Mouse (Mus musculus) kidney, embryonic 16.5 days (tissue): ENCODE results near the gene Phf21a. TPM values are rescaled to one million over a fixed set of nuclear protein-coding genes. Genes with fewer than 3 reads are reported as not detected.

Experiments used
- ATAC-seq: fragments of 200-750 bp; cut with Nextera tagmentation; 2 replicates; pipeline ENCODE4 v1.8.0; 2017; ENCODE audit warnings: moderate TSS enrichment; ENCODE audit not compliant: low FRiP score, low TSS enrichment
- H3K27ac ChIP-seq: fragments of 300-500 bp; sonication (generic); 2 replicates; pipeline ENCODE4 v1.5.1; 2014; ENCODE audit warnings: low read length
- H3K27me3 ChIP-seq: fragments of 300-500 bp; sonication (generic); 2 replicates; pipeline ENCODE4 v1.6.1; 2014; ENCODE audit warnings: low read length, control low read depth, mixed read lengths; ENCODE audit not compliant: insufficient read depth
- H3K36me3 ChIP-seq: fragments of 300-500 bp; sonication (generic); 2 replicates; pipeline ENCODE4 v1.6.1; 2014; ENCODE audit warnings: low read length, control low read depth, mixed read lengths; ENCODE audit not compliant: insufficient read depth
- H3K4me1 ChIP-seq: fragments of 300-500 bp; sonication (generic); 2 replicates; pipeline ENCODE4 v1.6.1; 2014; ENCODE audit warnings: low read length, control low read depth, mixed read lengths; ENCODE audit not compliant: insufficient read depth
- H3K4me2 ChIP-seq: fragments of 300-500 bp; sonication (generic); replicated peaks from 2 replicates; pipeline ENCODE4 v1.6.1; 2014; ENCODE audit warnings: low read depth, low read length
- H3K4me3 ChIP-seq: fragments of 300-500 bp; sonication (generic); 2 replicates; pipeline ENCODE4 v1.5.1; 2014; ENCODE audit warnings: mild to moderate bottlenecking, low read length
- H3K9ac ChIP-seq: fragments of 300-500 bp; sonication (generic); replicated peaks from 2 replicates; pipeline ENCODE4 v1.6.1; 2014; ENCODE audit warnings: low read length
- H3K9me3 ChIP-seq: fragments of 300-500 bp; sonication (generic); 2 replicates; pipeline ENCODE4 v1.6.1; 2016; ENCODE audit warnings: low read length, control low read depth
- WGBS: fragments of 180-500 bp; shearing (Covaris S2); extraction: QIAGEN DNeasy Blood & Tissue Kit; methylation state at CpG from one replicate; pipeline ENCODE4 v1.1.7; 2014; 5-methylcytosine and 5-hydroxymethylcytosine counted together
- polyA plus RNA-seq: library from polyadenylated mRNA; unstranded; fragments of >200 nt; fragmentation: Nextera tagmentation; extraction: Ambion mirVana; gene quantifications from 2 replicates; pipeline ENCODE4 v1.2.1, GENCODE M21; 2015

Phf21a gene
- polyA plus RNA-seq, 1 experiment from 2014 or later: 25.2 TPM

DNA sequence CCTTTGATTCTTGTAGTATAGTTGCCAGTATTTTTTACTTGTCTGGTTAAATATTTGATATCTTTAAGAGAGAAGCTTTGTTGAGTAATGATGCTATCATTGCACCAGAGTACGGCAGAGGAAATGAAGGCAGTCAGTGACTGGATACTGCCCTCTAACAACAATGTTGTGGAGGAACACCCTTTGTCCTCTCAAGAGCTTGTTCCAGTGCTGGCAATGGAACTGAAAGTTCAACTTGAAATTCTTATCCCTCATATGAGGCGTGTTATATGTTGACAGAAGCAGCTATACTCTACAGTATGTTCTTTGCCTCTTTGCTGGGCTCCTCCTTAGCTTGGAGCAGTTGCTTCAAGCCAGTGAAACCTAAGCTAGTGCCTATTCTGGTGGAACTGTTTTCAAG lies 147.4 kb downstream of the Phf21a start:
- H3K27me3 ChIP-seq: no peaks in the 10 kb centered on the region
- no peak overlapping the region for H3K4me3 ChIP-seq
- peaks cover 28% of the 10 kb centered on the region for H3K36me3 ChIP-seq
- H3K27ac ChIP-seq: no peak overlapping the region
- H3K9ac ChIP-seq: no peak overlapping the region
- H3K9me3 ChIP-seq: no peaks in the 10 kb centered on the region
- 80% methylated on average over 2 of the region's 2 CpGs for WGBS
- no peak overlapping the region for H3K4me2 ChIP-seq
- ATAC-seq: no peak
- no peaks in the 10 kb centered on the region for H3K4me1 ChIP-seq

DNA sequence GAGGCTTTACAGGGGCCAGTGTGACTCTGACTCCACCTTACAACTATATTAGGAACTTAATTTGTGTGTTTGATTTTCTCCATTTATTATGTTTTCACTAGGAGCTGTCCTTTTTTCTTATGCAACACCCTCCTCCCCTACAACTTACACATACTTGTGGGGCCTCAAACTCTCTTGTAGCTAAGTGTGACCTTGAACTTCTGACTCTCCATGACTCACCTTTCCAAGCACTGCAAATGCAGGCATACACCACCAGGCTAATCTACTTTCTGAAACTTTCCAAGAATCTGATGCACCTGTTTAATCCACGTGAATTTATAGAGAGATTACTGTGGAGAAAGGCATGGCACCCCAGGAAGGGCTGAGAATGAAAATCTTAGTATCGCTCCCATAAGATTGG lies 147.9 kb downstream of the Phf21a start:
- no peak for ATAC-seq
- Histone ChIP-seq H3K4me1 (no peaks in the 10 kb centered on the region), H3K9me3 (no peaks in the 10 kb centered on the region), H3K27me3 (no peaks in the 10 kb centered on the region), H3K9ac (no peak overlapping the region), H3K36me3 (peaks cover 28% of the 10 kb centered on the region), H3K4me3 (no peak overlapping the region), H3K27ac (no peak overlapping the region), H3K4me2 (no peak overlapping the region)
- 95% methylated on average over 2 of the region's 2 CpGs for WGBS

DNA sequence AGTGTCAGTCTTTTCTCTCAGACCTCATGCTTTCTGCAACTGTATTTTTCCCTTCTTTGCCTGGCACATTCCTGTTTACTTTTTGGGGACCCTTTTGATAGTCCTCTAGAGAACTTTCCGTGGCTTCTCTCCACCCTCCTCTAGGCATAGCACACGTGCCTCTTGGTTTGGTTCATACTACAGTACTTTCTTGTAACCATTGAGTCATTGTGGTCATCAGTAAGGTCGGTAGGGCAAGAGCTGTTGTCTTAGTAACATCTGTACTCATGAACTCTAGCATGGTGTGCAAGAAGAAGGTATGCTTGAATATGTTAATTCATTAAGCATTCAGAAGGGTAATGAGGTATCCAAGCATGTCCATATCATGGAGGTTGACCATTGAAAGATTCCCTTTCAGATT lies 148.4 kb downstream of the Phf21a start:
- Histone ChIP-seq H3K4me2 (no peak overlapping the region), H3K9me3 (no peaks in the 10 kb centered on the region), H3K27me3 (no peaks in the 10 kb centered on the region), H3K27ac (no peak overlapping the region), H3K9ac (no peak overlapping the region), H3K36me3 (peaks cover 23% of the 10 kb centered on the region), H3K4me3 (no peak overlapping the region), H3K4me1 (no peaks in the 10 kb centered on the region)
- ATAC-seq: no peak
- 91% methylated on average over 3 of the region's 3 CpGs for WGBS

DNA sequence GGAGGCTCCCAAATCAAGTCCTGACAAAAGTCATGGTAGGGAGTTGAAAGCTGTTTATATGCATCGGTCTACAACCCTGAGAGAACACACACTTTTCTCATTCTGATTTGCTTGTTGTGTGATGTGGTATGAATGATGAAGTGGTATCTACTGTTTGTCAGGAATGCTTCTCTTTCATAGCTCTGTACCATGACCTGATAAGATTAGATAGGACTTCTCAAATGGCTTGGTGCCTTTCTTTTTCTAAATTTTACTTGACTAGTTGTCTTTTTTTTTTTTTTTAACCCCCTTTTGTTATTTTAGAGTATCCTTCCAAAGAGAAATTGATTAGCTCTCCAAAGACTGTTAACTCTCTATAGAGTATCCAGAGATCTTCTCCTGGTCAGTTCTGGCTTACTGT lies 153.2 kb downstream of the Phf21a start:
- Histone ChIP-seq H3K9me3 (no peaks in the 10 kb centered on the region), H3K36me3 (peaks cover 17% of the 10 kb centered on the region), H3K4me1 (no peaks in the 10 kb centered on the region), H3K27me3 (no peaks in the 10 kb centered on the region), H3K4me3 (no peak overlapping the region), H3K27ac (no peak overlapping the region), H3K9ac (no peak overlapping the region), H3K4me2 (no peak overlapping the region)
- ATAC-seq: no peak
- WGBS: 90% methylated on average over 1 of the region's 1 CpGs

DNA sequence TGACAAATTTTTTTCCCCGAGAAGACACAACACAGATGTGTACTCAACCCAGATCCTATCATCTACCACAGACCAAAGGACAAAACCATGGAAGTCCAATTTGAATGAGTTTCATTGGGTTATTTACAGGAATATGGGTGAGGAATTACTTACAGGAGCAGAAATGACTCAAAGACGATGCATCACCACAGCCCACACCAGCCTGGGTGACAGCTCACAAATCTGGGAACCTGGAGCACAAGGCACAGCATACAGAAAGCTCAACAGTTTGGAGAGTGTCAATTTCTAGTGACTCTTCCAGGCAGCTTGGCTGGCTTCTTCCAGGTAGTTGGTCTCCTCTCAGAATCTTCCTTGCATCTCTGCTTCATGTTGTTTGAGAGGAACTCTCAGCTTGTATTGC lies 154.8 kb downstream of the Phf21a start:
- Histone ChIP-seq H3K4me3 (no peak overlapping the region), H3K9ac (no peak overlapping the region), H3K27ac (no peak overlapping the region), H3K27me3 (no peaks in the 10 kb centered on the region), H3K36me3 (peaks cover 19% of the 10 kb centered on the region), H3K4me1 (no peaks in the 10 kb centered on the region), H3K4me2 (no peak overlapping the region), H3K9me3 (no peaks in the 10 kb centered on the region)
- WGBS: 95% methylated on average over 2 of the region's 2 CpGs
- no peak for ATAC-seq

DNA sequence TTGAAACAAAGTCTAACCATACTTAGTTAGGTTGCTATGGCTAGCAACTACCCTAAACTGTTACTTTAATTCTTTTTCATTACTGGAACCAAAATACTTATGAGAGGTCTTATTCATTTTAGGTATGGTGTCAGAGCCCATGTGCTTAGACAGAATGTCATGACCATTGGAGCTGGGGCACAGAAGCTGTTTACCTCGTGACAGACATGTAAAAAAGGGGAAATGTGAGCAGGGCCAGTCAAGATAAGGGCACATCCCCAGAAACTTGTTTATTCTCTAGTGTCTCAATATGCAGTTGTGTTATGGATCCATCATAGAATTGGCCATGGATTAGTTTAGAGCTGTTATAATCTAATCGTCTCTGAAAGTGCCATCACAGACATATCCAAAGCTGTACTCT lies 157.6 kb downstream of the Phf21a start:
- no peak for ATAC-seq
- Histone ChIP-seq H3K4me1 (no peaks in the 10 kb centered on the region), H3K9ac (no peak overlapping the region), H3K4me3 (no peak overlapping the region), H3K27me3 (no peaks in the 10 kb centered on the region), H3K36me3 (peaks cover 13% of the 10 kb centered on the region), H3K27ac (no peak overlapping the region), H3K4me2 (no peak overlapping the region), H3K9me3 (no peaks in the 10 kb centered on the region)
- WGBS: 83% methylated on average over 2 of the region's 2 CpGs

DNA sequence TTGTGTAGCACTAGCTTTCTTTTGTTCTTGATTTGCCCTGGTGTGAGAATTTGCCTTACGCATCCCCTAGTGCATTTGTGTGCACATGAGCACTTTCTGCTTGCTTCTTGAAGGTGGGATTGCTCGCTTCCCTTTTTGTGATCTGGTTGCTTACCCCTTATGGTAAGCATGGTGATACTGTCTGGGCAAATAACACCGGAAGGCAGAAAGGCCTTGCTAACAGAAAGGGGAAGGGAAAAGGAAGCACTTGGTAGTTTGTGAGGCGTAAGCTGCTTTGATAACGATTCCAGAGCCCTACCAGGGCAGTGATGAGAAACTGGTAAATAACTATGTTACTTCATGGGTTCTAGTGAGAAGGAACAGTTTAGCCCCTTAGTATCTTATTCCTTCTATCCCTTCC lies 160.9 kb downstream of the Phf21a start:
- Histone ChIP-seq H3K9me3 (no peaks in the 10 kb centered on the region), H3K27me3 (no peaks in the 10 kb centered on the region), H3K9ac (no peak overlapping the region), H3K36me3 (0 out of 2 replicates have a peak, but pooled peaks cover 3% of the 10 kb centered on the region), H3K4me2 (no peak overlapping the region), H3K4me1 (no peaks in the 10 kb centered on the region), H3K27ac (no peak overlapping the region), H3K4me3 (no peak overlapping the region)
- 88% methylated on average over 5 of the region's 5 CpGs for WGBS
- ATAC-seq: no peak

DNA sequence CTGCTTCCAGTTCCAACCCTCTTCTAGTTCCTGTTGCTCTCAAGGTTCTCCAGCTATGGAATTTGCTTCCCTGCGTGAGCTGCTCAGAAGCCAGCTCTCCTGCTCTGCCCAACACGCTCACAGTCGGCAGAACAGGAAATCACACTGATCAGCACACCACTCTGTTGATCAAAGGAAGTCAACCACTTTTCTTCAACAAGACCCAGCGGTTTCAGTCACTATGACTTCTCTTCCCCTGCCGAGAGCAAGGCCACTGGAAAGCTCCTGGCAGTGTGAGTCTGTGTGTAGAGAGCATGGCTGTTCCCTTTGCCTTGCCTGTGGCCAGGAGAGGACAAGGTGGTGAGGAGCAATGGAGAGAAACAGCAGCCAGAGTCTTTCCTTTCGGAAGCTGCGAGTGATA lies 163.2 kb downstream of the Phf21a start:
- no peak overlapping the region for H3K9ac ChIP-seq
- ATAC-seq: no peak
- WGBS: 68% methylated on average over 7 of the region's 7 CpGs
- H3K4me1 ChIP-seq: no peaks in the 10 kb centered on the region
- no peak overlapping the region for H3K4me2 ChIP-seq
- H3K9me3 ChIP-seq: no peaks in the 10 kb centered on the region
- no peak overlapping the region for H3K27ac ChIP-seq
- no peaks in the 10 kb centered on the region for H3K27me3 ChIP-seq
- peaks cover 6% of the 10 kb centered on the region; the same call in 1 of the 2 replicates for H3K36me3 ChIP-seq
- H3K4me3 ChIP-seq: no peak overlapping the region

DNA sequence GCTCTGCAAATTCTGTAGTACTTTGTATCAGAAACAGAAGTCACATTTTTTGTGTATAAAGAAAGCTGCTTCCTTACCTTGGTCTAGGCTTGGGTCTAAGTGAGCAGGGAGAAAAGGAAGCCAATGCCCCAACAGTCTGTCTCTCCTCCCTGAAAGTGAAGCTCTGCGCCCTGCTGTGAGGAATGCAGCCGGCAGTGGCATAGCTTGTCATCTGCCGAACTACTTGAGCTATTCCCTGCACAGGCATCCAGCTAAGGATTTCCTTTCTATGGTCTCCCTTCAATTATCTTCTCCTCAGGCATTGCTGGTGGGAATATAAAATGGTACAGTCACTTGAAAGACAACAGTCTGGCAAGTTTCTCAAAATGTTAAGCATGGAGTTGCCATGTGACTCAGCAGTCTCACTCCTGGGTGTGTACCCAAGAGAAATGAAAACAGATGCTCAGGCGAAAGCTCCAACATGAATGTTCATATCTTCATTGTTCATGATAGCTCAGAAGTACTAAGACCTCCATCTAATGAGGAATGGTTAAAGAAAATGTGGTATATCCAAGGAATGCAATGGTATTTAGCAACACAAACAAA lies 164.5 kb downstream of the Phf21a start:
- Histone ChIP-seq H3K9me3 (no peaks in the 10 kb centered on the region), H3K4me1 (no peaks in the 10 kb centered on the region), H3K27me3 (no peaks in the 10 kb centered on the region), H3K4me2 (no peak overlapping the region), H3K9ac (no peak overlapping the region), H3K36me3 (peaks cover 3% of the 10 kb centered on the region; the same call in 1 of the 2 replicates), H3K27ac (no peak overlapping the region), H3K4me3 (no peak overlapping the region)
- 72% methylated on average over 4 of the region's 4 CpGs for WGBS
- ATAC-seq: no peak

DNA sequence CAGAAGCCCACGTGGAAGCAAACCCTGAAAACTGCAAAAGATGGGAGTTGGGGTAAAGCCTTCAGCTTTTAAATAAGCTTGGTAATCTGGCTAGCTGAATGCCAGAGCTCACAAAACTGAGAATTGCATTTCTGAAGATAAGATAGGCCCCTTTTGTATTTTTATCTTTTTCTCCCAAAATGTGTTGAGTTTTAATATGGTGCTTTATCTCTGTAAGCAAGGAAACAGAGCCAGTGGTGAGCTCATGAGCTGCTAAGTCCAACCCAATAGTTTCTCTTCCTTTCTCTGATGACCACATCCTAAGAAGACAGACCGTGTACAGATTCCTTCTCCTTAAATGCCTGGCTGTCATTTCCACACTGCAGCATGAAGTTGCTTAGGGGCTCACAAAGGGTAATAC lies 167.0 kb downstream of the Phf21a start:
- Histone ChIP-seq H3K4me3 (no peak overlapping the region), H3K4me1 (no peaks in the 10 kb centered on the region), H3K4me2 (no peak overlapping the region), H3K27ac (no peak overlapping the region), H3K9ac (no peak overlapping the region), H3K27me3 (no peaks in the 10 kb centered on the region), H3K36me3 (peaks cover 3% of the 10 kb centered on the region; the same call in 1 of the 2 replicates), H3K9me3 (no peaks in the 10 kb centered on the region)
- 71% methylated on average over 2 of the region's 2 CpGs for WGBS
- no peak for ATAC-seq
